Mouse (Mus musculus): ENCODE data around the gene Foxo3.

DNA sequence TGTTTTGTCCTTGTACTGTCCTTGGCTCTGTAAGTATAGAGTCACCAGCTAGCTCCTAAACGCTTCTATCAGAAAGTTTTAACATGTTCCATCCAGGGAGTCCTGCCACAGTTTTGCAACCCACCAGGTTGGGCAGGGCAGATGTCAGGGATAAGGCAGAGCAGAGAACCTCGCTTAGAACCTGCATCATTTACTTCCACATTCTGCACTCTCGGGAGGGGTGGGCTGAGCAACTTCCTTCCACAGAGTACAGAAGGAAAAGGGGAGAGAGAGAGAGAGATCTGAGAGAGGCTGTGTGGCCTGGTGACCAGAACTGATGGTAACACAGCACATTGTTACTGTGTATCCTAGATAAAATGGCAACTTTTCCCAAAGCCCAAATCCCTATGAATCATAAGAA is 77.9 kb downstream of the Foxo3 start:
- no peak for TF ChIP-seq POLR2A (IDR thresholded peaks at IDR 0.05; ENCODE audit: borderline replicate concordance, extremely low read depth, low read depth, low read length)
- TF ChIP-seq CTCF (IDR thresholded peaks at IDR 0.05; ENCODE audit: insufficient read depth, low read length) = no peak

All from lung, adult 2 months (tissue).